10 mouse cellular contexts compared by ENCODE assay signal in the genomic region with DNA sequence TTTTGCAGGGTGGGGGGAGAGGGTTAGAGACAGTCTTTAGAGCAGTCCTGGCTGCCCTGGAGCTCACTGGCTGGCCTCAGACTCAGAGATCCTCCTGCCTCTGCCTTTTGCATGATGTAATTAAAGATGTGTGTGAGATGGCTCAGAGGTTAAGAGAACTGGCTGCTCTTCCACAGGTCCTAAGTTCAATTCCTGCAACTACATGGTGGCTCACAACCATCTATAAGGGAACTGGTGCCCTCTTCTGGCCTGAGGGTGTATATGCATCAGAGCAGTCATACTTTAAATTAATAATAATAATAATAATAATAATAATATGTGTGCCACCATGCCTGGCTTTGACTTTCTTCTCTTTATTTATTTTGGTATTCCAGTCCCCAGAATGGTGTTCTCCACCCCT. TPM values are rescaled to one million over a fixed set of nuclear protein-coding genes. Genes with fewer than 3 reads are reported as not detected.
DNase-seq lines count a peak whose midpoint lies in the region; ATAC-seq and TF ChIP-seq lines count a peak whose summit lies in the region.
"Had no signal": no experiment of that assay in that cellular context is flagged by ENCODE, and none has a peak within 500 bp of the region (broad histone marks: within the 10 kb centered on the region; RNA-seq: fewer than 3 reads in every experiment).

No protein-coding gene starts in this region.

- no peak for TF ChIP-seq POLR2A in thymus, adult 2 months (IDR thresholded peaks at IDR 0.05; ENCODE audit: control insufficient read depth, extremely low read depth, insufficient read depth, low read length, poor library complexity)

- no peak for TF ChIP-seq EP300 in lung, postnatal 0 days (IDR thresholded peaks at IDR 0.05)

- ATAC-seq in embryonic facial prominence, embryonic 11.5 days (replicated peaks; ENCODE audit: insufficient number of reproducible peaks, low FRiP score, low TSS enrichment, low read depth), result no peak
- no peak for ATAC-seq in lung, postnatal 0 days
- ATAC-seq in frontal cortex, adult (ENCODE audit: low TSS enrichment), result no peak

- H3K9ac ChIP-seq in embryonic facial prominence, embryonic 11.5 days (replicated peaks; ENCODE audit: low read length), result no peak overlapping the region
- H3K9ac ChIP-seq in lung, postnatal 0 days (replicated peaks; ENCODE audit: low read depth), result no peak overlapping the region
- H3K9ac ChIP-seq: forebrain, embryonic 12.5 days had no signal

- no peak overlapping the region for H3K4me3 ChIP-seq in embryonic facial prominence, embryonic 11.5 days (ENCODE audit: low read depth, low read length)
- no peak overlapping the region for H3K4me3 ChIP-seq in embryonic facial prominence, embryonic 10.5 days
- H3K4me3 ChIP-seq in thymus, adult 2 months (ENCODE audit: control insufficient read depth, insufficient read depth, low read length), result no peak overlapping the region
- no peak overlapping the region for H3K4me3 ChIP-seq in lung, postnatal 0 days (ENCODE audit: low read depth, low read length)
- H3K4me3 ChIP-seq in midbrain, embryonic 10.5 days, result no peak overlapping the region
- H3K4me3 ChIP-seq: forebrain, embryonic 12.5 days had no signal

- no peaks in the 10 kb centered on the region for H3K9me3 ChIP-seq in embryonic facial prominence, embryonic 11.5 days (replicated peaks; ENCODE audit: control insufficient read depth, low read length)
- H3K9me3 ChIP-seq in embryonic facial prominence, embryonic 10.5 days, result no peaks in the 10 kb centered on the region
- H3K9me3 ChIP-seq in lung, postnatal 0 days (ENCODE audit: low read length), result no peaks in the 10 kb centered on the region
- H3K9me3 ChIP-seq in midbrain, embryonic 10.5 days (replicated peaks), result no peaks in the 10 kb centered on the region
- H3K9me3 ChIP-seq: forebrain, embryonic 12.5 days had no signal

- peak; percentile 21 for DNase-seq in embryonic facial prominence, embryonic 11.5 days (ENCODE audit: low spot score)
- no peak for DNase-seq in embryonic facial prominence, embryonic 10.5 days (ENCODE audit: low spot score)
- DNase-seq in thymus, adult 2 months, result peak; percentile 38
- DNase-seq in thymus, adult 18-20 months, result no peak
- peak; percentile 36 for DNase-seq in lung, postnatal 0 days (ENCODE audit: low spot score)
- DNase-seq in neural tube, embryonic 10.5 days (ENCODE audit: extremely low spot score, low spot score), result no peak
- no peak for DNase-seq in midbrain, embryonic 10.5 days (ENCODE audit: low spot score)
- DNase-seq: kidney, postnatal 10 days had no signal

- H3K4me1 ChIP-seq in embryonic facial prominence, embryonic 11.5 days (ENCODE audit: control insufficient read depth, insufficient read depth, low read length), result no peaks in the 10 kb centered on the region; the same call in 1 of the 2 replicates
- peaks cover 11% of the 10 kb centered on the region for H3K4me1 ChIP-seq in embryonic facial prominence, embryonic 10.5 days
- peaks cover 13% of the 10 kb centered on the region for H3K4me1 ChIP-seq in thymus, adult 2 months (replicated peaks; ENCODE audit: control insufficient read depth, insufficient read depth, low read length)
- peaks cover 9% of the 10 kb centered on the region; the same call in 1 of the 2 replicates for H3K4me1 ChIP-seq in lung, postnatal 0 days (ENCODE audit: insufficient read depth, low read depth, low read length)
- H3K4me1 ChIP-seq in midbrain, embryonic 10.5 days, result peaks cover 13% of the 10 kb centered on the region

- no peak for TF ChIP-seq CTCF in thymus, adult 2 months (IDR thresholded peaks at IDR 0.05; ENCODE audit: borderline replicate concordance, control insufficient read depth, extremely low read depth, insufficient read depth, low read length, poor library complexity)
- peak; percentile 60 for TF ChIP-seq CTCF in lung, postnatal 0 days (IDR thresholded peaks at IDR 0.05)

- H3K27ac ChIP-seq in embryonic facial prominence, embryonic 11.5 days (replicated peaks; ENCODE audit: low read depth, low read length), result no peak overlapping the region
- no peak overlapping the region for H3K27ac ChIP-seq in embryonic facial prominence, embryonic 10.5 days (replicated peaks)
- H3K27ac ChIP-seq in thymus, adult 2 months (ENCODE audit: control insufficient read depth, insufficient read depth, low read length), result no peak overlapping the region
- no peak overlapping the region for H3K27ac ChIP-seq in lung, postnatal 0 days (ENCODE audit: low read length)
- no peak overlapping the region for H3K27ac ChIP-seq in midbrain, embryonic 10.5 days (replicated peaks)
- H3K27ac ChIP-seq: forebrain, embryonic 12.5 days had no signal

- H3K36me3 ChIP-seq in embryonic facial prominence, embryonic 11.5 days (replicated peaks; ENCODE audit: control insufficient read depth, insufficient read depth, low read depth, low read length), result no peaks in the 10 kb centered on the region
- H3K36me3 ChIP-seq in embryonic facial prominence, embryonic 10.5 days (replicated peaks), result peaks cover 1% of the 10 kb centered on the region; the same call in 1 of the 2 replicates
- no peaks in the 10 kb centered on the region for H3K36me3 ChIP-seq in thymus, adult 2 months (ENCODE audit: control insufficient read depth, insufficient read depth, low read length)
- no peaks in the 10 kb centered on the region for H3K36me3 ChIP-seq in lung, postnatal 0 days (ENCODE audit: insufficient read depth, low read length)
- peaks cover 2% of the 10 kb centered on the region; the same call in 1 of the 2 replicates for H3K36me3 ChIP-seq in midbrain, embryonic 10.5 days
- H3K36me3 ChIP-seq: forebrain, embryonic 12.5 days had no signal

- H3K4me2 ChIP-seq in embryonic facial prominence, embryonic 11.5 days (ENCODE audit: low read depth, low read length), result no peak overlapping the region
- no peak overlapping the region for H3K4me2 ChIP-seq in lung, postnatal 0 days (replicated peaks; ENCODE audit: low read depth, low read length)
- H3K4me2 ChIP-seq: forebrain, embryonic 12.5 days had no signal

- no peaks in the 10 kb centered on the region for H3K27me3 ChIP-seq in embryonic facial prominence, embryonic 11.5 days (ENCODE audit: control insufficient read depth, insufficient read depth, low read length)
- no peaks in the 10 kb centered on the region for H3K27me3 ChIP-seq in embryonic facial prominence, embryonic 10.5 days (replicated peaks; ENCODE audit: low read depth, poor library complexity, severe bottlenecking)
- no peaks in the 10 kb centered on the region for H3K27me3 ChIP-seq in thymus, adult 2 months (ENCODE audit: control insufficient read depth, insufficient read depth, low read length)
- no peaks in the 10 kb centered on the region for H3K27me3 ChIP-seq in lung, postnatal 0 days (replicated peaks; ENCODE audit: insufficient read depth, low read length)
- no peaks in the 10 kb centered on the region for H3K27me3 ChIP-seq in midbrain, embryonic 10.5 days (ENCODE audit: low read depth, poor library complexity, severe bottlenecking)
- H3K27me3 ChIP-seq: forebrain, embryonic 12.5 days had no signal

RNA-seq across cellular contexts. Expression of a gene that starts 3.8 kb away (rescaled TPM):
- polyA plus RNA-seq in embryonic facial prominence, embryonic 11.5 days (2014; fragmentation: Nextera tagmentation; extraction: Ambion mirVana), result 33.0 and 33.5 TPM in 2 replicates
- 66.9 and 74.2 TPM in 2 replicates for polyA plus RNA-seq in embryonic facial prominence, embryonic 10.5 days (2016; fragmentation: Nextera tagmentation; extraction: Ambion mirVana)
- polyA plus RNA-seq in thymus, adult 2 months (2012; rRNA removed), result 190 and 191 TPM in 2 replicates
- 10.8 and 10.9 TPM in 2 replicates for polyA plus RNA-seq in lung, postnatal 0 days (2015; fragmentation: Nextera tagmentation; extraction: Ambion mirVana)
- polyA plus RNA-seq in midbrain, embryonic 10.5 days (2016; fragmentation: Nextera tagmentation; extraction: Ambion mirVana), result 61.7 and 70.5 TPM in 2 replicates

RNA-seq across cellular contexts. Expression of a gene that starts 8.8 kb away (rescaled TPM):
- not detected in 2 replicates for polyA plus RNA-seq in embryonic facial prominence, embryonic 11.5 days (2014; fragmentation: Nextera tagmentation; extraction: Ambion mirVana)
- polyA plus RNA-seq in embryonic facial prominence, embryonic 10.5 days (2016; fragmentation: Nextera tagmentation; extraction: Ambion mirVana), result not detected in 2 replicates
- polyA plus RNA-seq in thymus, adult 2 months (2012; rRNA removed), result 0.56 and 1.2 TPM in 2 replicates
- 27.6 TPM in 1 of 2 replicates, not detected in the other for polyA plus RNA-seq in lung, postnatal 0 days (2015; fragmentation: Nextera tagmentation; extraction: Ambion mirVana)
- polyA plus RNA-seq in midbrain, embryonic 10.5 days (2016; fragmentation: Nextera tagmentation; extraction: Ambion mirVana), result not detected in 2 replicates
- polyA plus RNA-seq: forebrain, embryonic 12.5 days had no signal

RNA-seq across cellular contexts. Expression of a gene that starts 23.8 kb away (rescaled TPM):
- 9.2 and 9.9 TPM in 2 replicates for polyA plus RNA-seq in embryonic facial prominence, embryonic 11.5 days (2014; fragmentation: Nextera tagmentation; extraction: Ambion mirVana)
- 9.8 and 10.5 TPM in 2 replicates for polyA plus RNA-seq in embryonic facial prominence, embryonic 10.5 days (2016; fragmentation: Nextera tagmentation; extraction: Ambion mirVana)
- polyA plus RNA-seq in thymus, adult 2 months (2012; rRNA removed), result 0.33 and 0.36 TPM in 2 replicates
- 1.8 and 3.2 TPM in 2 replicates for polyA plus RNA-seq in lung, postnatal 0 days (2015; fragmentation: Nextera tagmentation; extraction: Ambion mirVana)
- polyA plus RNA-seq in midbrain, embryonic 10.5 days (2016; fragmentation: Nextera tagmentation; extraction: Ambion mirVana), result 17.2 and 39.7 TPM in 2 replicates

RNA-seq across cellular contexts. Expression of a gene that starts 28.7 kb away (rescaled TPM):
- 4.9 and 5.6 TPM in 2 replicates for polyA plus RNA-seq in embryonic facial prominence, embryonic 11.5 days (2014; fragmentation: Nextera tagmentation; extraction: Ambion mirVana)
- 5.0 and 5.1 TPM in 2 replicates for polyA plus RNA-seq in embryonic facial prominence, embryonic 10.5 days (2016; fragmentation: Nextera tagmentation; extraction: Ambion mirVana)
- 7.8 and 9.0 TPM in 2 replicates for polyA plus RNA-seq in thymus, adult 2 months (2012; rRNA removed)
- 9.6 and 22.1 TPM in 2 replicates for polyA plus RNA-seq in lung, postnatal 0 days (2015; fragmentation: Nextera tagmentation; extraction: Ambion mirVana)
- polyA plus RNA-seq in midbrain, embryonic 10.5 days (2016; fragmentation: Nextera tagmentation; extraction: Ambion mirVana), result 5.6 and 7.1 TPM in 2 replicates

Comparison
In these comparisons a context has a peak if more than half of its experiments do, and no peak if none do; other contexts are left out.
1. DNase-seq: peak in embryonic facial prominence, embryonic 11.5 days (single experiment), thymus, adult 2 months (single experiment) and lung, postnatal 0 days (single experiment); none in embryonic facial prominence, embryonic 10.5 days (single experiment), thymus, adult 18-20 months (0 of 2), neural tube, embryonic 10.5 days (single experiment) and midbrain, embryonic 10.5 days (single experiment).